Mouse (Mus musculus): ENCODE results near the gene Agpat2.

GRCm38 (mm10) chr2:26635489-26636324, 31.5 kb upstream of the Agpat2 start:
- TF ChIP-seq POLR2A (IDR thresholded peaks at IDR 0.05; ENCODE audit: insufficient read length, low read depth): peak; percentile 39
- no peak for TF ChIP-seq MYOD1 (IDR thresholded peaks at IDR 0.05; ENCODE audit: control insufficient read depth in 1 of 3, insufficient read length in 2 of 3, low read depth in 2 of 3)
- TF ChIP-seq SRF (IDR thresholded peaks at IDR 0.05; ENCODE audit: control insufficient read depth, insufficient read length, low read depth): no peak
- TF ChIP-seq TCF12 (IDR thresholded peaks at IDR 0.05; ENCODE audit: insufficient read depth, poor library complexity, severe bottlenecking): no peak
- peak; percentile 79 for TF ChIP-seq POLR2AphosphoS2 (IDR thresholded peaks at IDR 0.05; ENCODE audit: insufficient read length, low read depth)
- TF ChIP-seq REST (IDR thresholded peaks at IDR 0.05; ENCODE audit: insufficient read depth, insufficient read length): no peak
- TF ChIP-seq E2F4 (IDR thresholded peaks at IDR 0.05; ENCODE audit: insufficient read depth): no peak
- TF ChIP-seq USF1 (IDR thresholded peaks at IDR 0.05; ENCODE audit: low read depth): no peak
- no peak for TF ChIP-seq MAX (IDR thresholded peaks at IDR 0.05; ENCODE audit: low read depth)
- TF ChIP-seq MYOG (IDR thresholded peaks at IDR 0.05; ENCODE audit: control insufficient read depth in 1 of 3, insufficient read depth in 1 of 3, insufficient read length in 2 of 3, low read depth in 2 of 3): no peak
- no peak for TF ChIP-seq TCF3 (IDR thresholded peaks at IDR 0.05; ENCODE audit: insufficient read length, low read depth)
- TF ChIP-seq CEBPB (IDR thresholded peaks at IDR 0.05; ENCODE audit: insufficient read depth, poor library complexity, severe bottlenecking): no peak
